Mouse (Mus musculus): ENCODE results near the gene Klre1.

The Klre1 gene

DNA sequence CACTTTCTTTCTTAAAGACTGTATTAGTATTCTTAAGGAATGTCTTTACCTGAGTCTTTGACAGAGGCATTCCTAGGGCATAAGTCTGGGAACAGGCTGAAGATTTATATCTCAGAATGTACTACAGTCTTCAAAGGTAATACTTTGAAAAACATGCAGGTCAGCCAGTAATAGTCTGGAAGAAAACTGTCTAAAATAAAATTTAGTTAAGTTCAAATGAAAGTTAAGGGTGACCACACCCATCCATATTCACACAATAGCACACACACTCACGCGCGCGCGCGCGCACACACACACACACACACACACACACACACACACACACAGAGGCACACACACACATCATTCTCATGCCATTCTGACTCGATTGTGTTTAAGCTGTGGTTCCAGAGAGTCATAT lies at the start of gene Klre1:
Klre1 (plus strand) TSS at position 301 of the 400 bp plus-strand sequence.
- no peak for DNase-seq (ENCODE audit: low read depth, low spot score)

DNA sequence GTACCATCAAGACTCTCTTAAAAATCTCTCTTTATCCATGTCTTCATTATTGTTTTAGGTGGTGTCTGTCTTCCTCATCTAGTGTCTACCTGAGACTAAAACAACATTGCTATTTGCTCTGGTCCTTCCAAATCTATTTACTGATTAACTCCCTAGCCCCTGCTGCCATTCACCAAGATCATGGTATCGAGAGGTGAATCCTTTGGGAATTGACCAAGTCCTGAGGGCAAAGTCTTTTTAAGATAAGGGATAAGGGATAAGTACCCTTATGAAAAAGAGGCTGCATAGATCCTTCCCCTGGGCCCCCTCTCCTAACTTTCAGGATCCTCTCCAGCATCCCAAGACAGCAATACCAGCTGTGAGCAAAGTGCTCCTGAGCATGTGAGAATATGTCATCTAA lies 48.1 kb upstream of the Klre1 start:
- DNase-seq (ENCODE audit: low read depth, low spot score), result no peak

DNA sequence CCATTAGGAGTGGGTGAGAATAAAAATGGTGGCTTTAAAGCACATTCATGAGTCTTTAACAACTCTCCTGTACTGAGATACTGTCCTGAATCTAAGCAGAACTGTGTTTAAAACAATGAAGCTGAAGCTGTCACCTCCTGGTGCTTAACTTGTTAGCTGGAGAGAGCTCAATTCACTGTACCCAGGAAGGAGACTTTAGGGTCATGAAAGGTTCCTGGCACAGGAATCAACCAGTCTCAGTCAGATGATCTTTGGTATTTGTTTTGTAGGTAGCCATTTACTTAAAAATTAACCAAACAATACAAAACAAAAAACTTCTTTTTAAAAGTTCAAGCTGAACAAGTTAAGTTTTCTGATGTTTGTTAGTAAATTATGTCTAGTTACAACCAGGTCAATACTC lies 47.4 kb upstream of the Klre1 start:
- DNase-seq (ENCODE audit: low read depth, low spot score), result no peak

GRCm38 (mm10) chr6:129532556-129532941 lies 45.2 kb upstream of the Klre1 start:
- DNase-seq (ENCODE audit: low read depth, low spot score), result peak; percentile 36

- peak; percentile 64 for DNase-seq (ENCODE audit: low read depth, low spot score)
Observed at GRCm38 (mm10) chr6:129532942-129533860, 44.5 kb upstream of the Klre1 start, which contains the start of gene Gabarapl1. Gene Gabarapl1, plus strand, starts transcription at chr6:129533160.

GRCm38 (mm10) chr6:129534057-129534456 lies 43.6 kb upstream of the Klre1 start:
- peak; percentile 43 for DNase-seq (ENCODE audit: low read depth, low spot score)

- DNase-seq (ENCODE audit: low read depth, low spot score), result no peak
Observed at GRCm38 (mm10) chr6:129534627-129535190, 43.0 kb upstream of the Klre1 start.

GRCm38 (mm10) chr6:129535723-129536122 lies 42.0 kb upstream of the Klre1 start:
- no peak for DNase-seq (ENCODE audit: low read depth, low spot score)

- no peak for DNase-seq (ENCODE audit: low read depth, low spot score)
Observed at GRCm38 (mm10) chr6:129538555-129538954, 39.1 kb upstream of the Klre1 start.

GRCm38 (mm10) chr6:129541931-129542330 lies 35.8 kb upstream of the Klre1 start:
- no peak for DNase-seq (ENCODE audit: low read depth, low spot score)

DNA sequence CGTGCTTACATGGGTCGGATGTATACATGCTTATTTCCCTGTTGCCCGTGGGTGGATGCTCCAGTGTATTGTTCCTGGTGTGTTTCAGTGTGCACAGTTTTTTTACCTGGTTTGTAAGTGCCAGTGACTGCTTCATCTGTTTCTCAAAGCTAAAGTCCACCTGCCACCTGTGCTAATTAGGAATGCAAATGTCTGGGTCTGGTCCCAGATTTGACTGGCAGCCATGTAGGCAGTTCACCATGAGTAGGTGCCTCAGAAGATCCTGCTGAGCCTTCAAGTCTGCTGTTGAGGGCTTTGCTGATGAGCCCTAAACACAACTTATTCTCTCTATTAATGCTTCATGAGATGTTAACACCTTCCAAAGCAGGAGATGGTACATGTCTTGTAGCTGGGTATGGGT lies 35.2 kb upstream of the Klre1 start:
- DNase-seq (ENCODE audit: low read depth, low spot score), result no peak

- peak; percentile 35 for DNase-seq (ENCODE audit: low read depth, low spot score)
Observed at GRCm38 (mm10) chr6:129543709-129544606, 33.7 kb upstream of the Klre1 start.

- no peak for DNase-seq (ENCODE audit: low read depth, low spot score)
Observed at GRCm38 (mm10) chr6:129547277-129547676, 30.4 kb upstream of the Klre1 start.

- no peak for DNase-seq (ENCODE audit: low read depth, low spot score)
Observed at GRCm38 (mm10) chr6:129548009-129548408, 29.7 kb upstream of the Klre1 start.

DNA sequence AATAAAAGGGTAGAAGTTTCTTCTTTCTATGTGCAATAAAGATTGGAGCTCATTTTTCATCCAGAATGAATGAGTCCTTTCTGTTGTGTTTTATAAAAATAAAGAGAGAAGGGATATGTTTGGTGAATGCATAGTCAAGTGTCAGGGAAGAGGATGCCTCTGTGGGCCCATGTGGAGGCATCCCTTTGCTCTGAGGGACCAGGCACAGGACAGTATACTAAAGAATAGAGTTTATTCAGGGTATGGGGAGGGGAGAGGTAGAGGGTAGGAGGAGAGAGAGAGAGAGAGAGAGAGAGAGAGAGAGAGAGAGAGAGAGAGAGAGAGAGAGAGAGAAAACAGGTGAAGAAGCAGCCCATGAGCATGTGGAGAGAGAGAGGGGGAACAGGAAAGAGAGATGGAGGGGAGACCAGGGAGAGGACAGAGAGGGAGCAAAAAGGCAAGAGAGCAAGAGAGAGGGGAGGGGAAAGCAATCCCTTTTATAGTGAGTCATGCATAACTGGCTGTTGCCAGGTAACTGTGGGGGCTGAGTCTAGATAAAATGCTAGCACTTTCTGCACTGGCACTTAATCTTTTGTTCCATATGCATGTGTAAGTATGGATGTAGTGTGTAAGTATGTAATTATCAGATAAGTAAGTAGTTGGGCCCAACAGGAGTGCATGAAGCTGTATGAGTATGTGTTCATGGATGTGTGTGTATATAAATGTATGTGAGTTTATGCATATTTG lies 20.2 kb upstream of the Klre1 start:
- no peak for DNase-seq (ENCODE audit: low read depth, low spot score)

GRCm38 (mm10) chr6:129558946-129559640 lies 18.6 kb upstream of the Klre1 start:
- peak; percentile 54 for DNase-seq (ENCODE audit: low read depth, low spot score)

GRCm38 (mm10) chr6:129559641-129560027 lies 18.1 kb upstream of the Klre1 start:
- DNase-seq (ENCODE audit: low read depth, low spot score), result no peak

- DNase-seq (ENCODE audit: low read depth, low spot score), result no peak
Observed at GRCm38 (mm10) chr6:129565257-129565656, 12.4 kb upstream of the Klre1 start.

GRCm38 (mm10) chr6:129575315-129575714 lies 2.4 kb upstream of the Klre1 start:
- peak; percentile 28 for DNase-seq (ENCODE audit: low read depth, low spot score)

DNA sequence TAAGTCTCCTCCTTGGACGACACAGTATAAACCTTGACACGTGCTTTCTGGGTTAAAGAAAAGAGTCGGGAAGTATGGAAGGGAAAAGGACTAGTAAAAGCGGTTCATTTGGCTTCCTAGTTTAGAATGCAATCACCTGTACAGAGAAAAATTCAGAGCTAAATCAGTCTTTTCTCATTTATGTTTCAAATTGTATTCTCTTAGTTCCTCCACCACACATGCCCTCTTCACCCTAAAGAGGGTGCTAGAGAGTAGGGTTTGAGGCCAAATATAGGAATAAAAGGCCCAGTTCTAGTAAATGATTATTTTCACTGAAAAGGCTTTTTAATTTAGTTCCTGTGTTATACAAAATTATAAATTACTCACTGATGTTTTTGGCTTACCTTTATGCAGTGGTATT lies 3.6 kb downstream of the Klre1 start:
- peak; percentile 29 for DNase-seq (ENCODE audit: low read depth, low spot score)

DNA sequence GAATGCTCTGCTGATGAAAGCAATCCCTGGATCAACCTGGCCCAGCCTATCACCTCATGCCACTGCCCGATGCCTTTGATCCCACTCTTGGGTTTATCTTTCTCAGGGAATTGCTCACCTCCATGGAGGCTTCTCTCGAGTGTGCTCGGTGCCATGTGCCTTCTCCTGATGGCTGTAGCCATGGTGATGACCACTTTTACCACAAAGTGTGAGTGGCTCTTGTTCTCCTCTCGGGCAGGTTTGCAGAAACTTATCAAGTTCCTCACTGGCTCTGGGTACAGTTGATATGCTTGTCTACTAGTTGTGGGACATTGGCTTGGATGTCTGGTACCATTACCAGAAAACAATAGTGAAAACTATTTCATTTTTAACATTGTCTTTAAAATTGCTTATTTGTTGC lies 4.2 kb downstream of the Klre1 start:
- peak; percentile 8 for DNase-seq (ENCODE audit: low read depth, low spot score)
